Mouse (Mus musculus): Measurements from ENCODE around the gene Zbtb42. TPM values are rescaled to one million over a fixed set of nuclear protein-coding genes. Genes with fewer than 3 reads are reported as not detected.
A peak's percentile ranks its signal among the peaks of the same experiment; 100 is the strongest.

The Zbtb42 gene
- polyA plus RNA-seq, 1 experiment from 2014 or later: 4.0 TPM

GRCm38 (mm10) chr12:112674132-112675011, 4.3 kb upstream of the Zbtb42 start, which contains the start of gene Akt1:
Akt1 (minus strand) TSS chr12:112674884.
- peak within 1 kb of the TSS; percentile 98 for H3K27ac ChIP-seq
- WGBS: under 1% methylated on average over 46 of the region's 70 CpGs
- H3K9ac ChIP-seq: peak within 1 kb of the TSS; percentile 99
- H3K36me3 ChIP-seq: peaks cover 18% of the 10 kb centered on the region
- H3K27me3 ChIP-seq: peaks cover 7% of the 10 kb centered on the region
- H3K9me3 ChIP-seq (replicated peaks): no peaks in the 10 kb centered on the region
- H3K4me1 ChIP-seq: peaks cover 80% of the 10 kb centered on the region
- ATAC-seq (replicated peaks; ENCODE audit: low FRiP score): peak; percentile 31
- peak within 1 kb of the TSS; percentile 89 for H3K4me2 ChIP-seq
- peak within 1 kb of the TSS; percentile 98 for H3K4me3 ChIP-seq (replicated peaks)

GRCm38 (mm10) chr12:112675245-112676035, 3.2 kb upstream of the Zbtb42 start:
- Histone ChIP-seq H3K27me3 (peaks cover 18% of the 10 kb centered on the region), H3K4me2 (peak overlapping the region; percentile 89), H3K9ac (peak overlapping the region; percentile 99; the same call in 1 of the 2 replicates), H3K9me3 (replicated peaks) (no peaks in the 10 kb centered on the region), H3K27ac (peak overlapping the region; percentile 98), H3K36me3 (peaks cover 8% of the 10 kb centered on the region), H3K4me1 (peaks cover 75% of the 10 kb centered on the region), H3K4me3 (replicated peaks) (peak overlapping the region; percentile 98)
- peak; percentile 26 for ATAC-seq (replicated peaks; ENCODE audit: low FRiP score)
- 19% methylated on average over 18 of the region's 18 CpGs for WGBS

- no peak overlapping the region for H3K27ac ChIP-seq
- no peaks in the 10 kb centered on the region for H3K9me3 ChIP-seq (replicated peaks)
- no peak overlapping the region for H3K4me2 ChIP-seq
- 58% methylated on average over 5 of the region's 5 CpGs for whole genome bisulfite sequencing
- H3K36me3 ChIP-seq: no peaks in the 10 kb centered on the region
- no peak overlapping the region for H3K4me3 ChIP-seq (replicated peaks)
- H3K9ac ChIP-seq: no peak overlapping the region
- H3K27me3 ChIP-seq: peaks cover 31% of the 10 kb centered on the region
- peaks cover 59% of the 10 kb centered on the region for H3K4me1 ChIP-seq
- ATAC-seq (replicated peaks; ENCODE audit: low FRiP score): no peak
Measured at GRCm38 (mm10) chr12:112677076-112677475, 1.6 kb upstream of the Zbtb42 start.

- peaks cover 31% of the 10 kb centered on the region for H3K27me3 ChIP-seq
- 14% methylated on average over 19 of the region's 19 CpGs for WGBS
- H3K36me3 ChIP-seq: no peaks in the 10 kb centered on the region
- peak overlapping the region; percentile 71 for H3K4me3 ChIP-seq (replicated peaks)
- H3K9ac ChIP-seq: peak overlapping the region; percentile 62
- peak overlapping the region; percentile 66 for H3K27ac ChIP-seq
- no peaks in the 10 kb centered on the region for H3K9me3 ChIP-seq (replicated peaks)
- ATAC-seq (replicated peaks; ENCODE audit: low FRiP score): peak; percentile 4; the same call in 1 of the 2 replicates
- H3K4me2 ChIP-seq: peak overlapping the region; percentile 96
- peaks cover 49% of the 10 kb centered on the region for H3K4me1 ChIP-seq
Measured at GRCm38 (mm10) chr12:112677943-112678554, 579 bp upstream of the Zbtb42 start.

- no peaks in the 10 kb centered on the region for H3K9me3 ChIP-seq (replicated peaks)
- H3K4me3 ChIP-seq (replicated peaks): peak overlapping the region; percentile 71
- peak overlapping the region; percentile 96 for H3K4me2 ChIP-seq
- H3K9ac ChIP-seq: peak overlapping the region; percentile 62
- WGBS: 4% methylated on average over 81 of the region's 87 CpGs
- H3K4me1 ChIP-seq: peaks cover 46% of the 10 kb centered on the region
- H3K27ac ChIP-seq: peak overlapping the region; percentile 66; the same call in 1 of the 2 replicates
- peak; percentile 10 for ATAC-seq (replicated peaks; ENCODE audit: low FRiP score)
- no peaks in the 10 kb centered on the region for H3K36me3 ChIP-seq
- peaks cover 31% of the 10 kb centered on the region for H3K27me3 ChIP-seq
Measured at GRCm38 (mm10) chr12:112679027-112679996, 684 bp downstream of the Zbtb42 start.

- WGBS: 54% methylated on average over 7 of the region's 7 CpGs
- ATAC-seq (replicated peaks; ENCODE audit: low FRiP score): no peak
- H3K9me3 ChIP-seq (replicated peaks): no peaks in the 10 kb centered on the region
- peaks cover 26% of the 10 kb centered on the region for H3K27me3 ChIP-seq
- H3K4me2 ChIP-seq: no peak overlapping the region
- H3K4me1 ChIP-seq: peaks cover 22% of the 10 kb centered on the region
- H3K36me3 ChIP-seq: no peaks in the 10 kb centered on the region
- H3K4me3 ChIP-seq (replicated peaks): no peak overlapping the region
- H3K27ac ChIP-seq: no peak overlapping the region
- no peak overlapping the region for H3K9ac ChIP-seq
Measured at GRCm38 (mm10) chr12:112683351-112683750, 4.7 kb downstream of the Zbtb42 start.

- Histone ChIP-seq H3K36me3 (no peaks in the 10 kb centered on the region), H3K9ac (no peak overlapping the region), H3K4me3 (replicated peaks) (no peak overlapping the region), H3K4me1 (peaks cover 25% of the 10 kb centered on the region), H3K27me3 (no peaks in the 10 kb centered on the region), H3K9me3 (replicated peaks) (no peaks in the 10 kb centered on the region), H3K4me2 (peak overlapping the region; percentile 5; the same call in 1 of the 2 replicates), H3K27ac (no peak overlapping the region)
- ATAC-seq (replicated peaks; ENCODE audit: low FRiP score): no peak
- WGBS: 58% methylated on average over 15 of the region's 15 CpGs
Measured at GRCm38 (mm10) chr12:112688458-112688857, 9.8 kb downstream of the Zbtb42 start.

GRCm38 (mm10) chr12:112693185-112694126, 14.8 kb downstream of the Zbtb42 start:
- peaks cover 6% of the 10 kb centered on the region; the same call in 1 of the 2 replicates for H3K27me3 ChIP-seq
- H3K9ac ChIP-seq: peak overlapping the region; percentile 91
- H3K4me3 ChIP-seq (replicated peaks): peak overlapping the region; percentile 80
- H3K36me3 ChIP-seq: no peaks in the 10 kb centered on the region
- no peaks in the 10 kb centered on the region for H3K9me3 ChIP-seq (replicated peaks)
- H3K4me2 ChIP-seq: peak overlapping the region; percentile 78
- H3K4me1 ChIP-seq: peaks cover 21% of the 10 kb centered on the region
- 2% methylated on average over 54 of the region's 54 CpGs for WGBS
- peak overlapping the region; percentile 89 for H3K27ac ChIP-seq
- ATAC-seq (replicated peaks; ENCODE audit: low FRiP score): peak; percentile 94

- ATAC-seq (replicated peaks; ENCODE audit: low FRiP score): no peak
- 75% methylated on average over 10 of the region's 10 CpGs for WGBS
- peak overlapping the region; percentile 91; the same call in 1 of the 2 replicates for H3K9ac ChIP-seq
- H3K4me3 ChIP-seq (replicated peaks): peak overlapping the region; percentile 80
- H3K36me3 ChIP-seq: no peaks in the 10 kb centered on the region
- H3K4me1 ChIP-seq: peaks cover 16% of the 10 kb centered on the region
- no peaks in the 10 kb centered on the region for H3K9me3 ChIP-seq (replicated peaks)
- peak overlapping the region; percentile 89; the same call in 1 of the 2 replicates for H3K27ac ChIP-seq
- peaks cover 6% of the 10 kb centered on the region; the same call in 1 of the 2 replicates for H3K27me3 ChIP-seq
- H3K4me2 ChIP-seq: peak overlapping the region; percentile 78
Measured at GRCm38 (mm10) chr12:112694127-112694475, 15.5 kb downstream of the Zbtb42 start.

- 80% methylated on average over 3 of the region's 3 CpGs for WGBS
- no peak for ATAC-seq (replicated peaks; ENCODE audit: low FRiP score)
- no peak overlapping the region for H3K4me3 ChIP-seq (replicated peaks)
- no peak overlapping the region for H3K27ac ChIP-seq
- H3K36me3 ChIP-seq: no peaks in the 10 kb centered on the region
- no peak overlapping the region for H3K9ac ChIP-seq
- H3K4me1 ChIP-seq: peaks cover 34% of the 10 kb centered on the region
- H3K4me2 ChIP-seq: no peak overlapping the region
- no peaks in the 10 kb centered on the region for H3K9me3 ChIP-seq (replicated peaks)
- H3K27me3 ChIP-seq: peaks cover 32% of the 10 kb centered on the region
Measured at GRCm38 (mm10) chr12:112696806-112697425, 18.3 kb downstream of the Zbtb42 start.
